Mouse (Mus musculus): Measurements from ENCODE around the gene Hmcn2. TPM values are rescaled to one million over a fixed set of nuclear protein-coding genes. Genes with fewer than 3 reads are reported as not detected.

The Hmcn2 gene
- total RNA-seq, 2 experiments from 2014 or later: 0.27 to 0.56 TPM

DNA sequence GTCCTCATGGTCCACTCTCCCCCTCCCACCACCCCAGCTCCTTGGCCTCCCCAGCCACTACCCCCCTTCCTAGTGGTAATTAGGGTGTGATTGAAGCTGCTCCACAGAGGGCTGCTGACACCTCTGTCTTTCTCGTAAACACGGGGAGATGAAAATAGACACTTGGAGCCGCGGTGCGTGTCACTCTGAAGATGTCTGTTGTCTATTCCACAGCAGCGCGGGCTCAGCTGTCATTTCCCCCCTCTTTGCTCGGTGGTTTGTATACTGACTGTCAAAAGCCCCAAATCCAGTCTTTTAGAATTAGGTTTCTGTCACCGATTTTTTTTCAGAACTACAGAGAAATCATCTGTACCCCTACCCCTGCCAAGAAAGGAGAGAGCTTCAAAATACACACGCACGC is 191.3 kb downstream of the Hmcn2 start:
- DNase-seq (ENCODE audit: low spot score in 2 of 2): no peak

DNA sequence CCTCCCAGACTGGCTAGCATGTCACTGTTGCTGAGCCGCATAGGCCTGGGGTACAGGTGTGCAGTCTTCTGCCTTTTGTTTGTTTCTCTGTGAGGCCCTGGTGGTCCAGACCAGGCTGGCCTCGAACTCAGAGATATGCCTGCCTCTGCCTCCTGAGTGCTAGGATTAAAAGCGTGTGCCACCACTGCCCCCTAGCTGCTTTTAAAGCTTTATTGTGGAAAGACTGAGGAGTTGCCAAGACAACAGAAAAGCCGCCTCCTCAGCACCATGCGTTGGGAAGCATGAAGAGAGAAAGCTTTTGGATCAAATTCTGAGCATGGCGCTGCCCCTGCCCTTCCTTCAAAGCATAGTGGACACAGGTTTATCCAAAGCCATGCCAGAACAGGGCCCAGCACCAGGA is 194.6 kb downstream of the Hmcn2 start:
- no peak for DNase-seq (ENCODE audit: low spot score in 2 of 2)

Other genes with a start within 250 kb of the Hmcn2 start
- 10 to 100 TPM; 90.2 to 99.0 TPM for gene Fnbp1, start 172.4 kb upstream of the Hmcn2 start, total RNA-seq (2021)
- 10 to 100 TPM; 50.7 to 54.5 TPM for gene Gpr107, start 162.1 kb upstream of the Hmcn2 start, total RNA-seq (2021)
- gene Ncs1, start 68.6 kb upstream of the Hmcn2 start, total RNA-seq (2021): 100 to 1,000 TPM; 149 to 150 TPM
- 10 to 100 TPM; 13.6 to 17.6 TPM for gene Ass1, start 155.8 kb downstream of the Hmcn2 start, total RNA-seq (2021)

Measured in layer of hippocampus, postnatal 10 days (tissue).